Mouse (Mus musculus): ENCODE data around the gene Twf1.
A peak's percentile ranks its signal among the peaks of the same experiment; 100 is the strongest.

Gene Twf1

DNA sequence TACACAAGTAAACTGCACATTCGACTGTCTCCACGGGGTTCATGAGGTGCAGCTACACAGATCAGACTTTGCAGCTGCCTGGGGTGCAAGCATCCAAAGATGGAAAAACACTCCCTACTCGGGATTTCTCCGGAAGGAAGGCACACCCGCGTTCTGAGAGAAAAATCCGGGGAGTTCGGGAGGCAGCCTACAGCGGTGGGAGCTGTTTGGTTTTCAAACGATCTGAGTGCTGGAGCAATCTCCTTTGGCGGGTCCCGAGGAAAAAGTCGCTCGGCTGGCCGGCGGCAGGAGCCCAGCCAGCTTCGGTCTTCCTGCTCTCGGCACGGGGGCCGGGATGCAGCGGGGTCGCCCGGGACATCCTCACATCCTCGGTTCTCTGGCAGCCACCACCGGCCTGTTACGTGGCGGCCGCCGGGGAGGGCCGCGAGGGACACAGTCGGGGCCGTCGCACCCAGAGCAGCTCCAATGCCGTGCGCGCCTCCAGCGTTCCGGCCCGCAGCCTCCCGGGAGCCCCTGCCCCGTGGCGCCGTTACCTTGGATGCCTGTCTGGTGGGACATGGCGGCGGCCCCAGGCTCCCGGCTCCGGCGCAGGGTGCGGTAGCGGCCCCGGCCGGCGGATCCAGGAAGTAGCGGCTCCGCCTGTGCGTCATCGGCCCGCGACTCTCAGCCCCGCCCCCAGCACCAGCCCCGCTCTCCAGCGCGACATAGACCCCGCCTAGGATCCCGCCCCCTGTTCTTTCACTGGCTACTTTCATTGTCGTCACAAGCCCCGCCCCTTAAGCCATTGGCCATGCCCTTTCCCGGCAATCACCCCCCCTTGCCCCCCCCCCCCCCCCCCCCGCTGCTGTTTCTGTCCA, at the start of gene Twf1:
Gene Twf1 (minus strand): TSS at position 671 of the 857 bp plus-strand sequence.
- peak; percentile 96 to 98 for DNase-seq (ENCODE audit: low read depth in 2 of 2, low spot score in 2 of 2)

DNA sequence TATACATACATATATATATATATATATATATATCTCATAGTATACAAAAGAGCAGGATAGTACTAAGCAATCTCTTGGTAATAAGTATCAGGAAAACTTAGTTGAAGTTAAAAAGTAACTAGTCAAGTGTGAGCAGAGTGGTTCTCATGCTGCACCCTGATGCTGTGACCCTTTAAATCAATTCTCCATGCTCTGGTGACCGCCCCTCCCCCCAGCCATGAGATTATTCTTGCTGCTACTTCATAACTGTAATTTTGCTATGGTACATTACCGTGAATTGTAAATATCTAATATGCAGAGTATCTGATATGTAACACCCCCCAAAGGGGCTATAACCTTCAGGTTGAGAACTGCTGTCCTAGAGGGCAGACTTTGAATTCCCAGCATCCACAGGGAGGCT, 49.4 kb upstream of the Twf1 start:
- no peak for DNase-seq (ENCODE audit: low read depth in 2 of 2, low spot score in 2 of 2)

- no peak for DNase-seq (ENCODE audit: low read depth in 2 of 2, low spot score in 2 of 2)
Observed at GRCm38 (mm10) chr15:94638207-94638606, 48.5 kb upstream of the Twf1 start.

DNA sequence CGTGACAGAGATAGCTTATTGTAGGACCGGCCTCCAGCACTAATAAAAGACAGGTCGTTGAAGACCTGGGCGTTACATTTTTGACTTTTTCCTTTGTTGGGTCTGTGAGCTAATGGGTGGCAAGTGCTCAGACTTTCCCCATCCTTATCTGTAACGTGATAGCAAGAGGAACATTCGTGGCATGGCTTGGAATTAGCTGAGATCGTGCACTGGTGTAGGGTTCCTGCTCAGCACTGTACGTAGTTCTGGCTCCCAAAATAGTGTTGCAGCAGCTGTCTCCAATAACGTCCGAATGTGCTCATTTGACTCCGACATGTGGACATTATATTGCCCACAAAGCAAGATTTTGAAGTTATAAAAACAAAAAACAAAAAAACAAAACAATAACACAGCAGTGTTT, 44.8 kb upstream of the Twf1 start:
- no peak for DNase-seq (ENCODE audit: low read depth in 2 of 2, low spot score in 2 of 2)

GRCm38 (mm10) chr15:94630553-94630952, 40.9 kb upstream of the Twf1 start:
- DNase-seq (ENCODE audit: low read depth in 2 of 2, low spot score in 2 of 2), result no peak

DNA sequence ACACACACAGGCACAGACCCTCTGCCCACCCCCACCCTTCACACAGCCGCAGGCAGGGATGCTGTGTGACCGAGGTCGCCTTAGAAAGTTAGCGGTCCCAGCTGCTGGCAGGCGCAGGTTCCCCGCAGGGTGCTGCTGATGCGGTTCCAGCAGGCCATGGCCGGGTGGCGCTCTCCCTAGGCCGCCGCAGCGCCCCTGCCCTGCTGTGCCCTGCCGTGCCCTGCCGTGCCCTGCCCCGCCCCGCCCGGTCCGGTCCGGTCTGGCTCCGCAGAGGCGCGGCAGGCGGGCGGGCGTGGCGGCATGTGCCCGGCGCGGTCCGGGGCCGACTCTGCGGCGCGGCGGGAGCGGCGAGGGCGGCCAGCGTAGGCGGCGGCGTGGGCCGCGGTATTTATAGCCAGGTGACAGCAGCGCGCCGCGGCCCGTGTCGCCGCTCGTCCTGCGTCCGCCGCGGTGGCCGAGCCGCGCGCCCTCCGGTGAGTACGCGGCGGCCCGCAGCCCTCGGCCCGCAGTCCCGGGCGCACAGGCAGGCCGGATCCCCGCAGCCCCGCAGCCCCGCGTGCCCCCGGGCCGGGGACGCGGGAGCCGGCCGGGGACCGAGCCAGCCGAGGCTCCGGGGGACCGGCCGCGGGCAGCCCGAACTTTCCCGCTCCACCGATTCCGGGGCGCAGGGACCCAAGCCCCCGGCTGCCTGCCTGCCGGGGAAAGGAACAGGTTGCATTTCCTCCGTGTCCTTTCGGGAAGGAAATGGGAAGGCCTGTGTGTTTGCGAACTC, 39.3 kb upstream of the Twf1 start, which contains the start of gene Tmem117:
Gene Tmem117 (plus strand): TSS at position 403 of the 772 bp plus-strand sequence.
- DNase-seq (ENCODE audit: low read depth in 2 of 2, low spot score in 2 of 2), result no peak

- no peak for DNase-seq (ENCODE audit: low read depth in 2 of 2, low spot score in 2 of 2)
Observed at GRCm38 (mm10) chr15:94628463-94628829, 38.8 kb upstream of the Twf1 start.

DNA sequence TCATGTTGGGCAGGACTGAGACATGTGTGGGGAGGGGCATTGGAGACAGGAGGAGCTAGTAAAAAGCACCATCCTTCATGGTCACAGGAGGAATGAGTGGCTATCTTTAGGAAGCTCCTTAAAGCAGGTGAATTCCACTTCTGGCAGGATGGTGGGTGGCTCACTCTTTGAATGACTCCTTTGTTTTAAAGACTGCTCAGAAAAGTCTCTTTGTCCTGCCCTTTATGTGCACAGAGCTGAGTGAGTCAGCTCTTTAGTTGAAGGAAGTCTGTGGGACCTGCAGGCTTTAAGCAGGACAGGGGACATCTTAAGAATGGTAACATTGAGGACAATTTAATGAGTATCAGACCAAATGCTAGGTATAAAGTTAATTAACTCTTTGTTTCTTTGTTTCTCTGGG, 31.2 kb upstream of the Twf1 start:
- no peak for DNase-seq (ENCODE audit: low read depth in 2 of 2, low spot score in 2 of 2)

DNA sequence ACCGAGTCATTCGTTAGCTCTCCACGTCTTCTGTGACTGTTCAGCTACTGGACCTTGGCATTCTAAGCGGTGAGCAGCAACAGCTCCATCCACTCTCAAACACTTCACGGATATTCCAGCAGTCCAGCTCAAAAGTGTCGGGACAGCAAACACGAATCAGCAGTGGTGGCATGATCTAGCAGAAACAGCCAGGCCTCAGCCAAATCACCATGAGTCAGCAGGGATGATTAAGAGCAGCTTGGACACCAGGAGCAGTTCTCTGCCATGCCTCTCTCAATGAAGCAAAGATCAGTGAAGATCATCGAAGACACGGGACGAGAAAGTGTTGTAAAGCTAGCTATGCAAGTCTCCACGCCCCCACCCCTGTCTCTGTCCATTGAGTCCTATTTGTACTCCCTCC, 26.3 kb upstream of the Twf1 start:
- DNase-seq (ENCODE audit: low read depth in 2 of 2, low spot score in 2 of 2), result no peak

GRCm38 (mm10) chr15:94607768-94608167, 18.1 kb upstream of the Twf1 start:
- no peak for DNase-seq (ENCODE audit: low read depth in 2 of 2, low spot score in 2 of 2)

- no peak for DNase-seq (ENCODE audit: low read depth in 2 of 2, low spot score in 2 of 2)
Observed at GRCm38 (mm10) chr15:94602441-94602840, 12.8 kb upstream of the Twf1 start.

DNA sequence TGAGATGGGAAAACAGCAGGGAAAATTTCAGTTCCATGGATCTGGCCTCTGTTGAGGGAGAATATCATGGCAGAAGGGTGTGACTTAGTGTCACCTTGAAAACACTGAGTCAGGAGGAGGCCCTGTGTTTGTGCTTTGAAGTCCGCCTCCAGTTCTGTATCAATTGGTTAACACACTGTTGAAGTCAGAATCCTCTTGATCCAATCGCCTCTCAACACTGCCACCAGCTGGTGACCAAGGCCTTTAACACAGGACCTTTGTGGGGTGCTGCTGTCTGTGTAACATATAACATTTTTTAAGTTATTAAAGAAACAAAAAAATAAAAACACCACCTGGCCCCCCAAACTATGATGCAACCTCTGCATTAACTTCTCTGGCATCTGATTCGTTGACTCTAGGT, 11.7 kb upstream of the Twf1 start:
- peak; percentile 16 to 38 for DNase-seq (ENCODE audit: low read depth in 2 of 2, low spot score in 2 of 2)

DNA sequence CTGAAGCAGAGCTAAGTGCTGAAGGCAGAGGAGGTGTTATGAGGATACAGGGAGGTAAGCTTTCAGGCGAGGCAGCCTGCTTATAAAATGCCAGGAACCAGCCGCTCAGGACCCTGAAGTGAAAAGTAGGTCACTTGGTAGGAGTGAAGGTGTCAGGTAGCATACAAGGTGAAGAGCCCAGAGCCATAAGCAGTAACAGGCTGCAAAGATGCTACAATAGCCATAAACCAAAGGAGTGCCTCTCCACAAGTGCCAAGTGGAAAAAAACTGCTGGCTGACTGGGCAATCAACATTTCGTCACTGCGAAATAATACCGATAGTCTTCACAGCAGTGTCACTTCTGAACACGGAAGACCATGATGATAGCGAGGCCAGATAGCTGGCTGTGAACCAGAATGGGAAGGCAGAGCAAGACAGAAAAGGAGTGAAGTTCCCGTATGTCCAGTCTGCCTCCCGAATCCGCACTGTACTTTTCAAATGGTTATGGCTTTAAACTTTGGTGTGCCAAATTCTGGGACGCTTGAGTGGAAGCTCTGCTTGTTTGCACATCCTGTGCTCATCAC, 10.5 kb upstream of the Twf1 start:
- no peak for DNase-seq (ENCODE audit: low read depth in 2 of 2, low spot score in 2 of 2)

DNA sequence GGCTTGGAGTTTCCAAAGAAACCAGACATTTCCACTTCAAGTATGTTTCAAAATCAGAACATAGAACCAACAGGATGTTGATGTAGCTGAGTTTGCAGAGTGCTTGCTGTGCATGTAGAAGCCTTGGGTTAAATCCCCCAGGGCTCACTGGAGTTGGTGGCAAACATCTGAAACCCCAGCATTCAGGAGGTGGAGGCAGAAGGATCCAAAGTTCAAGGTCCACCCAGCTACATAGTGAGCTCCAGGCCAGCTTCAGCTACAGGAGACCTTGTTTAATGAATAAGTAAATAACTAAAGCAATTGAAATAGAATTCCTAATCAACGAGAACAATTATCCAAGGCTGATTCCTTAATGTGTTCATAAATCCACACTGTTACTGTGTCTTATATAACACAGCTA, 3.9 kb upstream of the Twf1 start:
- no peak for DNase-seq (ENCODE audit: low read depth in 2 of 2, low spot score in 2 of 2)

GRCm38 (mm10) chr15:94591356-94591755, 1.7 kb upstream of the Twf1 start:
- DNase-seq (ENCODE audit: low read depth in 2 of 2, low spot score in 2 of 2), result no peak

DNA sequence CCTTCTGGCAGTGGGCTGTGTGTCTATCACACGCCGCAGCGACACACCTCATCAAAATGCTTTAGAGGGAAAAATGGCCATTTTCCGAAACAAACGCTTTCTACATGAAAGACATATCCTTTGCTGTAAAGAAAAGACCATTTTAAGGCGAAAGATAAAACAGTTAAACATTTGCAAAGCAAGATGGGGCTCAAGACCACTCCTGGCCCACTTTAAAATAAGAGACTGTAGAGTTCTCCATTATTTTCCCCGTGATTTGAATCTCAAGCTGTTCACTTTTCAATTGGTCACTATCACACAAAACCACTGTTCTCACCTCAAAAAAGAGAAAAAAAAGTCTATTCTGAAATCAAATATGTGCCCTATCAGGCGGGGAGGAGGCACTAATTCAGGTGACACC, 394 bp upstream of the Twf1 start:
- DNase-seq (ENCODE audit: low read depth in 2 of 2, low spot score in 2 of 2), result no peak

DNA sequence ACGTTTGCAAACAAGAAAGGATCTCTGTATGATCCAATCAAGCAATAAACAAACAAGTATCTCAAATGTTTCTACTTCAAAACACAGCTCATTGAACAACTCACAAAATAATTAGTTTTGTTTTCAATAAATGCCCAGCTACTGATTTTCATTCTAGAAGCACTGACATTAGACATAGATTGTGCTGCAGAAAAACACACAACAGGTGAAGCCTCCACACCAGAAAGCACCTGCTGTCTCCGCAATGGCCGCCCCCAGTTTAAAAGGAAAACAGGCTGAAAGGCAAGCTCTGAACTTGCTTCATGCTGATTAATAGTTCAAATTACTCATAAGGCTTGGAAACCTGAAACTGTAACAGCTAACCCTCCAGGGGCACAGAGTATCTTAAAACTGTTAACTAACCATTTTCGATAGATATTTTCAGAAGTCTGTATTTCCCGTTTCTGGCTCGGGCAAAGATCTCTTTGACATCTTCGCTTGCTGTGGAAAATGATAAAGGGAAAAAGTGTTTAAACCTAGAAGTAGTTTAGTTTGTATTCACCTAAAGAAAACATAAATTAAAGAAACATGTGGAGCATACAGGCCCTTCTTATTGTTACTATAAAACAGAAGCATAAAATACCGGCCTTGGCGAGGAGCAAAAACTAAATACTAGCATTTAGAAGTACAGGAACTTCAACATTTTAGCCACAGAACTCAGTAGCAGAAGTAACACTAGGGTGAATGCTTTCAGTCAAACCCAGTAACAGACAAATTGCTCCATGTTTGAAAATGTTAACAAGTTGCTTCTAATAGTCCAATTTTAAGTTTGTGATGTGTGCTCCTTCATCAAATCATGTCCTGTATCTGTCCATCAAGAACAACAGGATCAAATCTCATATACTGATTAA, 1.6 kb downstream of the Twf1 start:
- DNase-seq (ENCODE audit: low read depth in 2 of 2, low spot score in 2 of 2), result no peak

- DNase-seq (ENCODE audit: low read depth in 2 of 2, low spot score in 2 of 2), result no peak
Observed at GRCm38 (mm10) chr15:94584738-94585137, 5.0 kb downstream of the Twf1 start.

GRCm38 (mm10) chr15:94583153-94583552, 6.5 kb downstream of the Twf1 start:
- no peak for DNase-seq (ENCODE audit: low read depth in 2 of 2, low spot score in 2 of 2)

- no peak for DNase-seq (ENCODE audit: low read depth in 2 of 2, low spot score in 2 of 2)
Observed at GRCm38 (mm10) chr15:94582000-94582593, 7.6 kb downstream of the Twf1 start.
